Mouse (Mus musculus) lung, embryonic 16.5 days (tissue): ENCODE data around the gene Aqp11. TPM values are rescaled to one million over a fixed set of nuclear protein-coding genes. Genes with fewer than 3 reads are reported as not detected.

ENCODE experiments used
- ATAC-seq: fragments of 200-750 bp; cut with Nextera tagmentation; 2 replicates; pipeline ENCODE4 v1.8.0; 2017; ENCODE audit warnings: low read depth, mild to moderate bottlenecking, moderate library complexity
- H3K27ac ChIP-seq: fragments of 300-500 bp; sonication (generic); 2 replicates; pipeline ENCODE4 v1.5.1; 2014; ENCODE audit warnings: mild to moderate bottlenecking, control low read depth, low read length
- H3K27me3 ChIP-seq: fragments of 300-500 bp; sonication (generic); 2 replicates; pipeline ENCODE4 v1.6.1; 2014; ENCODE audit warnings: low read depth, low read length, mixed read lengths; ENCODE audit not compliant: control insufficient read depth, insufficient read depth
- H3K36me3 ChIP-seq: fragments of 300-500 bp; sonication (generic); 2 replicates; pipeline ENCODE4 v1.6.1; 2014; ENCODE audit warnings: low read length; ENCODE audit not compliant: control insufficient read depth, insufficient read depth
- H3K4me1 ChIP-seq: fragments of 300-500 bp; sonication (generic); replicated peaks from 2 replicates; pipeline ENCODE4 v1.6.1; 2014; ENCODE audit warnings: low read length, mixed read lengths; ENCODE audit not compliant: control insufficient read depth, insufficient read depth
- H3K4me2 ChIP-seq: fragments of 300-500 bp; sonication (generic); 2 replicates; pipeline ENCODE4 v1.6.1; 2014; ENCODE audit warnings: low read depth, low read length, control low read depth
- H3K4me3 ChIP-seq: fragments of 300-500 bp; sonication (generic); 2 replicates; pipeline ENCODE4 v1.5.1; 2014; ENCODE audit warnings: mild to moderate bottlenecking, low read length, control low read depth
- H3K9ac ChIP-seq: fragments of 300-500 bp; sonication (generic); 2 replicates; pipeline ENCODE4 v1.6.1; 2014; ENCODE audit warnings: low read length, control low read depth
- H3K9me3 ChIP-seq: fragments of 300-500 bp; sonication (generic); 2 replicates; pipeline ENCODE4 v1.6.1; 2016; ENCODE audit warnings: low read length; ENCODE audit not compliant: control insufficient read depth
- WGBS: fragments of 180-500 bp; shearing (Covaris S2); extraction: QIAGEN DNeasy Blood & Tissue Kit; methylation state at CpG from one replicate; pipeline ENCODE4 v1.1.7; 2014; 5-methylcytosine and 5-hydroxymethylcytosine counted together
- polyA plus RNA-seq: library from polyadenylated mRNA; unstranded; fragments of >200 nt; fragmentation: Nextera tagmentation; extraction: Ambion mirVana; gene quantifications from 2 replicates; pipeline ENCODE4 v1.2.1, GENCODE M21; 2015

Aqp11 gene
- polyA plus RNA-seq, 1 experiment from 2014 or later, result 4.8 TPM

DNA sequence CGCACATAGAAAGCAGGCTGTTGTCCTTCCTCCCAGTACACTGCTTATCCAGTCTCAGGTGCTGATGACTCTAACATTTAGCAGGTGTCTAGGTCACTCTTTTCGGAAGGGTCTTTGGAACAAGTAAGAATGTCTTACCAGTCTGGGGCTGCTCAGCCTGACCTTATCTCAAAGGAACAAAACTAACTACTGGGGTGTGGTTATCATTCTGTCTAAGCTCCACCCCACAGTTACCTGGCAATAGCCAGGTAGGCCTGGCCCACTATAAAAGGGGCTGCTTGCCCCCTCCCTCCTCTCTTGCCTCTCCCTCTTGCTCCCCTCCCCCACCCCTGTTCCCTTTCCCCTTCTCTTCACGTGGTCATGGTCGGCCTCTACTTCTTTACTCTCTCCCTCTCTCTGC, 30.9 kb upstream of the Aqp11 start:
- Histone ChIP-seq H3K27ac (no peak overlapping the region), H3K9me3 (no peaks in the 10 kb centered on the region), H3K4me1 (no peaks in the 10 kb centered on the region), H3K27me3 (no peaks in the 10 kb centered on the region), H3K4me3 (no peak overlapping the region), H3K36me3 (no peaks in the 10 kb centered on the region), H3K4me2 (no peak overlapping the region), H3K9ac (no peak overlapping the region)
- no peak for ATAC-seq
- 84% methylated on average over 4 of the region's 4 CpGs for WGBS

DNA sequence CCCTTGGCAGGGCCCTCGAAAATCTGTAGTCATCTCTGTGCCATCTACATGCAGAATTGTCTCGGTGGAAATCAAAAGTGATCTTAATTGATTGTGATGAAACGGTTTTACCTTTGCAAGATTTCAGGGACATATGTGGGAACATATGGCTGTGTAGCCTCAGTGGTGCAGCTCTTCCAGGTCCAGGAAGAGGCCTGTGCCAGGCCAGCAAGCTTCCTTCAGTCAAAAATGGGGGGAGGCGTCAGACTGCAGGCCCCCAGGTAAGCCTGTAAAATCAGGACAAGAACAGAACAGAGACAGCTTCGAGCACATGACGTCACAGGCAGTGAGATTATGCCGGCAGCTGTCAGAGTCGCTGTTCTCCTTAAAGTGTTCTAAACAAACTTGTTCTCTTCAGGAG, 29.8 kb upstream of the Aqp11 start:
- Histone ChIP-seq H3K27me3 (no peaks in the 10 kb centered on the region), H3K9ac (no peak overlapping the region), H3K9me3 (no peaks in the 10 kb centered on the region), H3K27ac (no peak overlapping the region), H3K4me2 (no peak overlapping the region), H3K4me3 (no peak overlapping the region), H3K36me3 (no peaks in the 10 kb centered on the region), H3K4me1 (no peaks in the 10 kb centered on the region)
- no peak for ATAC-seq
- 45% methylated on average over 8 of the region's 8 CpGs for WGBS

DNA sequence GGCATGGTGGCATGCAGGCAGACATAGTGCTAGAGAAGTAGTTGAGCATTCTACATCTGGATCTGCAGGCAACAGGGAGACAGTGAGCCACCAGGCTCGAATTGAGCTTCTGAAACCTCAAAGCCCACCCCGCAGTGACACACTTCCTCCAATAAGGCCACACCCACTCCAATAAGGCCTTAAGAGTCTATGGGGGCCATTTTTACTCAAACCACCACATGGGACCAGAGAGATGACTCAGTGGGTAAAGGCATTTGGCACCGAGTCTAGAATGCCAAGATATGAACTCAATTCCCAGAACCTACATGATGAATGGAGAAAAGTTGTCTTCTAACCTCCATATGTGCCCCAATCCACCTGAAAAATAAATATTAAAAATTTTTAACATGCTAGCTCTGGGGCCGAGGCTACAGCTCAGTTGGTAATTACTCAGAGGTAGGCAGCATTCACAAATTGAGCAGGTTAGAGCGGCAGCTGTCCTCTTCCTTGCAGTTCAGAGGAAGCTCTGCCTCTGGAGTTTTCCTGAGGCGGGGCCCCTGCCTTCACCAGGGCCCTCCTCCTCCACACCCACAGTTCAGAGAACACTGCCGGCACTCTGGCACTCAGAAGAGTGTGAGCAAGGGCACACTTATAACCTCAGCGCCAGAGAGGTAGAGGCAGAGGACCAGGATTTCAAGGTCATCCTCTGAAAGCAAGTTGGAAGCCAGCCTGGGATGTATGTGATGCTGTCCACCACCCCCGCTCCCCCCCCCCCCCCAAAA, 28.5 kb upstream of the Aqp11 start:
- Histone ChIP-seq H3K9ac (no peak overlapping the region), H3K4me1 (no peaks in the 10 kb centered on the region), H3K36me3 (no peaks in the 10 kb centered on the region), H3K27ac (no peak overlapping the region), H3K27me3 (no peaks in the 10 kb centered on the region), H3K4me2 (no peak overlapping the region), H3K4me3 (no peak overlapping the region), H3K9me3 (no peaks in the 10 kb centered on the region)
- no peak for ATAC-seq
- whole genome bisulfite sequencing, result 58% methylated on average over 9 of the region's 9 CpGs

DNA sequence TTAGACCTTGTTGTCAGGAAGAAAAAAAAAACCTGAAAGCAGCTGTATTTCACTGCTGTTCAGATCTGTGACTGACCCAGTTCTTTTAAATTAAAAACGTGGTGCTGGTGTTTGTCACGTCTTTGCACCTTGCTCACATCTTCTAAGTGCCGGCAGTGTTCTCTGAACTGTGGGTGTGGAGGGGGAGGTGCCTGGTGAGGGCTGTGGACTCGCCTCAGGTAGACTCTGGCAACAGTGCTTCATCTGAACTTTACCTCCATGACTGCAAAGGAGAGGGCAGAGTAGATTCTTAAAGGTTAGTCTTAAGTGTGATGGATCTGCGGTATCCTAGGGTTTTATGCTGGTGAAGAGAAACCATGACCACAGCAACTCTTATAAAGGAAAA, 27.9 kb upstream of the Aqp11 start:
- no peaks in the 10 kb centered on the region for H3K4me1 ChIP-seq
- H3K4me3 ChIP-seq, result no peak overlapping the region
- no peak for ATAC-seq
- H3K9me3 ChIP-seq, result no peaks in the 10 kb centered on the region
- no peaks in the 10 kb centered on the region for H3K27me3 ChIP-seq
- no peak overlapping the region for H3K4me2 ChIP-seq
- no peak overlapping the region for H3K9ac ChIP-seq
- H3K36me3 ChIP-seq, result no peaks in the 10 kb centered on the region
- WGBS, result 76% methylated on average over 5 of the region's 5 CpGs
- no peak overlapping the region for H3K27ac ChIP-seq

DNA sequence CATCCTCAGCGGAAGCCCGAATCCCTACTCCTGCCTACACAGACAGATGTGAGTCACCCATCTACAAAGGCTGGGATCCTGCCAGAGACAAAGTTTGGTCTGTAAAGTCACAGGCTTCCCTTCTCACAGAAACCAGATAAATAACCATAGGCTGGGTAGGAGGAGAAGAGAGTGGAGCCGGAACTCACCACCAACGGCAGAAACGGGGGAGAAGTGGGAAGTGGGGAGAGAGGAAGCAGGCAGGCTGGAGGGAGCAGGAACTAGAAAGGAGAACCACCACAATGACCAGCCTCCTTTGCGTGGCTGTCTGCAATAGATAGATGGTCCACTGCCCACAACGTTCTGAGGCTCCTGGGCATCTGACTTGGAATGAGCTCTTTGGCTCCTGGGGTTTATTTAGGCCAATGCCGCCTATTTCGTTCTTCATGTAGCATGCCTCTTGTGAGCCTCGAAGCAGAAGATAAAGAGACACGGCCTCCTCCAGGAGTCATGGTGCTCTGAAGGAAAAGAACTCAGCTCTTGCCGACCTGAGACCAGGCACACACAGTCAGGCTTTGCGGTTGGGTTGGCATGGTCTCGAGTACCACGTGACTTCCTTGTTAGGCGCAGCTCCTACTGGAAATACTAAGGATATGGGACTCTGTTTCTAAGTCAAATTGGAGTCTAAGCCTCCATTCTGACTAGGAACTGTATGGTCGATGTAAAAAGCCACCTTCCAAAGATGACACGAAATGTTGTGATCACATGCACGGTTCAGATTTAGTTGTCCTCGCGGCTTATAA, 27.3 kb upstream of the Aqp11 start:
- WGBS, result 82% methylated on average over 21 of the region's 21 CpGs
- Histone ChIP-seq H3K36me3 (no peaks in the 10 kb centered on the region), H3K4me2 (no peak overlapping the region), H3K27me3 (no peaks in the 10 kb centered on the region), H3K27ac (no peak overlapping the region), H3K4me3 (no peak overlapping the region), H3K9ac (no peak overlapping the region), H3K9me3 (no peaks in the 10 kb centered on the region), H3K4me1 (no peaks in the 10 kb centered on the region)
- no peak for ATAC-seq

DNA sequence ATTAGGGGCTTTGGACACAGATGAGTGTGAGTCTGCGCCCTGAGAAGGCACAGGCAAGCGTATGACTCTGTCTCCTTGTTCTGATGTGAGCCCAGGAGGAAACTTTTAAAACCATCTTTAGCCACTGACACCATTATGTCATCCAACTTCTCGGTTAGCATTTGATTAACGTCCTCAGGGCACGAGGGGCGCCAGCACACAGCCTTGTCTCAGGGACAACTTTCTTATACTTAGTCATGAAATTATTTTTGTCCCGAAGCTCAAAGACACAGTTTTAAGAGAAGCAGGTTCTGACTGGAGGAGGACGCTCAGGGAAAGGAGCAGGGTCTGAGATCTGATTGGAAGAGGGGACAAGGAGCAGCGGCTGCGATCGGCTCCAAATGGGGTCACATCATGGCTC, 26.5 kb upstream of the Aqp11 start:
- Histone ChIP-seq H3K9ac (no peak overlapping the region), H3K27ac (no peak overlapping the region), H3K27me3 (no peaks in the 10 kb centered on the region), H3K9me3 (no peaks in the 10 kb centered on the region), H3K4me3 (no peak overlapping the region), H3K36me3 (no peaks in the 10 kb centered on the region), H3K4me2 (no peak overlapping the region), H3K4me1 (no peaks in the 10 kb centered on the region)
- ATAC-seq, result no peak
- WGBS, result 72% methylated on average over 11 of the region's 11 CpGs

DNA sequence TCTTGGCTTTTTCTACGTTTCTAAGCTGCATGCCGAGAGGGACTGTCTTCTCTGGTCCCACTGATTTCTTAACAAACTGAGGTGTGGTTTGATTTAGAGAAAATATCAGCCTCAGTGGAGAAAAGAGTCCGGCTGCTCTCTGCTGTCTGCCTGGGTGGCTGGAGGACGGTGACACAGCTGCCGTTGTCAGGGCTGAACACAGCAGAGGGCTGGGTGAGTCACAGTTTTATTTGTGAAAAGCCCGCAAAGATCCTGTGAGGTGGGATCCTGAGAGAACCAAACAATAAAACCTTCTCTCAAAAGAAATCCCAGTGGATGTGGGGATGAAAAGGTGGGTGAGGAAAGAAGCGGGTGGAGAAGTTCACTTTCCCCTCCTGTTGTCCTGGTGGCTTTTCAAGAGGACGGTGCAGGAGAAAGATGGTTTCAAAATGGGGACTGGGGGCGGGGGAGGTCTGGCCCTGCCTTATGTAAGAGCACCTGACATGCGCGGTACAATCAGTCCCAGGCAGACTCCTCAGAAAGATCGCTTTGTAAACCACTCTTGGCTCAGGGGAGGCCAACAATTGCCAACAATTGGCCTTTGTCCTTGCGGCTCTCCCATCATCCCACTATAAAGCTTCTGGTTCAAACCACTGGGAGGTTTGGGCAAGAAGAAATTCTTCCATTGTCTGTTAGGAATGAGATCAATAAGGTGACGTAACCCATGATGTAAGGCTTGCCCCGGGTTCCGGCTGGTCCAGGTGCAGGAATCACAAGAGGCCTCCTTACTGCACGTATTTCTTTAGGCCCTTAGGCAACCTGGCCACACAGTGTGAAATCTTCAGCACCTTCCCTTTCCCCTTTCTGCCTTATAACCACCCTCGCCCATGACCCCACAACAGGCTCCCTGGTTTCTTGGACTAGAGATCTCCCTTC, 19.1 kb upstream of the Aqp11 start:
- Histone ChIP-seq H3K4me1 (no peaks in the 10 kb centered on the region), H3K4me3 (no peak overlapping the region), H3K27ac (no peak overlapping the region), H3K9ac (no peak overlapping the region), H3K9me3 (no peaks in the 10 kb centered on the region), H3K36me3 (no peaks in the 10 kb centered on the region), H3K27me3 (no peaks in the 10 kb centered on the region), H3K4me2 (peak overlapping the region; percentile 21; the same call in 1 of the 2 replicates)
- ATAC-seq, result no peak
- 45% methylated on average over 18 of the region's 18 CpGs for WGBS

DNA sequence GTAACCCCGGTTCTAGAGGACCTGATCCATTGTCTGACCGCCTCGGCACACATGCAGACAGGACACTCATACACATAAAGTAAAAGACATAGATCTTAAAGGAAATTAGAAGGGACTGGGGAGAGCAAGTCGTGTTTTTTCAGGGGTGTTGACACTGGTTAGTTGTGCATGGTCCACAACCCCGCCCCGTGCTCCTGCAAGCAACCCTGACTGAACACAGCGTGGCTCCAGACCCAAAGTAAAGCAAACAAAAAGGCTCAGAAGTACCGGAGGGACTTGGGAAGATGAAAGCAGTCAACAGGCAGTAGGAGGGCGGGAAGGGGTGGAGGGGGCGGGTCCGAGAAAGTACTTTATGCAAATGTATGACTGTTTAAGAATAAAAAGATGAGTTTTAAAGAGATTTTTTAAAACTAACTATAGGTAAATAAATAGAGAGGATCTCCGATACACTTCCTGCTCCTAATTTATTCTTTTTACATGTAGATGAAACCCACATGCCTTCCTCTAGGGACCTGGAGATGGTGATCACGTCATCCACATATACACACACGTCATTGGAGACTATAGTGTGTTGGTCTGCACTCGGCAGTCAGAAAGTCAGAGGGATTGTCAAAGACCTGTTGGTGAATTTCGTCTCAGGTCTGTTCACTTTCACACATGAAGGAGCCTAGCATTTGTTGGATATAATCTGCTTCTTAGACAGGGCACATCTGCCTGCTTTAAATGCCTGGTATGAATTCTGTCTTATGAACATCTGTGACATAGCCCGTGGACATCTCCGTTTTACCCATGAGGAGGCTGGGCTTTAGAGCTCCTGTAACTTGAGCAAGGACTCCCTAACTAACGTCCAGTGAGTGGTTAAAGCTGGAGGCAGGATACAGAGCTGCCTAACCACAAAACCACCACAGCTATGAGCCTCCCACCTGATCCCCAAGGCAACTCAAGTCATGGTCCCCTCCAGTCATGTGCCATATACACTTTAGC, 11.4 kb upstream of the Aqp11 start:
- WGBS, result 27% methylated on average over 19 of the region's 19 CpGs
- peak overlapping the region; percentile 48 for H3K9ac ChIP-seq
- peak overlapping the region; percentile 53 for H3K4me2 ChIP-seq
- H3K27ac ChIP-seq, result peak overlapping the region; percentile 70
- H3K4me3 ChIP-seq, result peak overlapping the region; percentile 37
- no peaks in the 10 kb centered on the region for H3K9me3 ChIP-seq
- ATAC-seq, result peak; percentile 59; the same call in 1 of the 2 replicates
- H3K36me3 ChIP-seq, result no peaks in the 10 kb centered on the region
- peaks cover 9% of the 10 kb centered on the region; the same call in 1 of the 2 replicates for H3K4me1 ChIP-seq
- H3K27me3 ChIP-seq, result no peaks in the 10 kb centered on the region
